ENCODE assay signal across 8 mouse cellular contexts in genomic region chr17:24170125-24170524, GRCm38 (mm10). TPM values are rescaled to one million over a fixed set of nuclear protein-coding genes. Genes with fewer than 3 reads are reported as not detected.
DNase-seq lines count a peak whose midpoint lies in the region; ATAC-seq and TF ChIP-seq lines count a peak whose summit lies in the region.

No protein-coding gene starts in this region.

- no peak for DNase-seq in lung, adult 2 months
- no peak for DNase-seq in forebrain, embryonic 10.5 days (ENCODE audit: extremely low spot score, low spot score)
- DNase-seq in MN1 (ENCODE audit: low spot score), result no peak
- DNase-seq in thymus, postnatal 25 days, result no peak

- peaks cover 4% of the 10 kb centered on the region for H3K36me3 ChIP-seq in lung, embryonic 16.5 days (ENCODE audit: control insufficient read depth, insufficient read depth, low read length)
- peaks cover 25% of the 10 kb centered on the region for H3K36me3 ChIP-seq in forebrain, embryonic 10.5 days (replicated peaks)
- H3K36me3 ChIP-seq in limb, embryonic 12.5 days, result peaks cover 24% of the 10 kb centered on the region

- no peak for TF ChIP-seq CTCF in lung, adult 2 months (IDR thresholded peaks at IDR 0.05; ENCODE audit: insufficient read depth, low read length)
- no peak for TF ChIP-seq CTCF in olfactory bulb, adult 2 months (IDR thresholded peaks at IDR 0.05; ENCODE audit: insufficient read depth, low read depth, low read length)

- H3K27me3 ChIP-seq in lung, embryonic 16.5 days (ENCODE audit: control insufficient read depth, insufficient read depth, low read depth, low read length), result no peaks in the 10 kb centered on the region
- H3K27me3 ChIP-seq in forebrain, embryonic 10.5 days (ENCODE audit: poor library complexity, severe bottlenecking), result no peaks in the 10 kb centered on the region
- no peaks in the 10 kb centered on the region for H3K27me3 ChIP-seq in limb, embryonic 12.5 days

- WGBS in lung, embryonic 16.5 days, result 44% methylated on average over 3 of the region's 3 CpGs
- 45% methylated on average over 3 of the region's 3 CpGs for WGBS in lung, adult 2 months
- WGBS in forebrain, embryonic 10.5 days, result 71% methylated on average over 3 of the region's 3 CpGs
- 72% methylated on average over 3 of the region's 3 CpGs for WGBS in limb, embryonic 12.5 days
- 46% methylated on average over 3 of the region's 3 CpGs for WGBS in olfactory bulb, adult 2 months

- H3K9ac ChIP-seq in lung, embryonic 16.5 days (ENCODE audit: low read length), result peak overlapping the region; percentile 91
- H3K9ac ChIP-seq in limb, embryonic 12.5 days (replicated peaks), result peak overlapping the region; percentile 85

- no peak for TF ChIP-seq POLR2A in lung, adult 2 months (IDR thresholded peaks at IDR 0.05; ENCODE audit: borderline replicate concordance, extremely low read depth, low read depth, low read length)
- no peak for TF ChIP-seq POLR2A in olfactory bulb, adult 2 months (IDR thresholded peaks at IDR 0.05; ENCODE audit: insufficient read depth, low read depth, low read length)

- peaks cover 10% of the 10 kb centered on the region for H3K4me1 ChIP-seq in lung, embryonic 16.5 days (replicated peaks; ENCODE audit: control insufficient read depth, insufficient read depth, low read length)
- peaks cover 3% of the 10 kb centered on the region; the same call in 1 of the 2 replicates for H3K4me1 ChIP-seq in lung, adult 2 months (ENCODE audit: control insufficient read depth, insufficient read depth, low read length)
- peaks cover 21% of the 10 kb centered on the region for H3K4me1 ChIP-seq in forebrain, embryonic 10.5 days
- peaks cover 19% of the 10 kb centered on the region for H3K4me1 ChIP-seq in limb, embryonic 12.5 days (replicated peaks)
- peaks cover 11% of the 10 kb centered on the region for H3K4me1 ChIP-seq in olfactory bulb, adult 2 months (ENCODE audit: control insufficient read depth, insufficient read depth, low read length)

- H3K4me3 ChIP-seq in lung, embryonic 16.5 days (ENCODE audit: low read length), result peak overlapping the region; percentile 90
- no peak overlapping the region for H3K4me3 ChIP-seq in lung, adult 2 months (replicated peaks; ENCODE audit: extremely low read depth, low read depth, low read length)
- H3K4me3 ChIP-seq in forebrain, embryonic 10.5 days, result peak overlapping the region; percentile 96
- H3K4me3 ChIP-seq in limb, embryonic 12.5 days (replicated peaks), result peak overlapping the region; percentile 88
- peak overlapping the region; percentile 75 for H3K4me3 ChIP-seq in olfactory bulb, adult 2 months (ENCODE audit: insufficient read depth, low read depth, low read length)

- H3K9me3 ChIP-seq in lung, embryonic 16.5 days (ENCODE audit: control insufficient read depth, low read length), result no peaks in the 10 kb centered on the region
- H3K9me3 ChIP-seq in forebrain, embryonic 10.5 days, result no peaks in the 10 kb centered on the region
- H3K9me3 ChIP-seq in limb, embryonic 12.5 days, result no peaks in the 10 kb centered on the region

- peak overlapping the region; percentile 96; the same call in 1 of the 2 replicates for H3K27ac ChIP-seq in lung, embryonic 16.5 days (ENCODE audit: low read length)
- H3K27ac ChIP-seq in forebrain, embryonic 10.5 days, result peak overlapping the region; percentile 98
- peak overlapping the region; percentile 97; the same call in 1 of the 2 replicates for H3K27ac ChIP-seq in limb, embryonic 12.5 days
- no peak overlapping the region for H3K27ac ChIP-seq in olfactory bulb, adult 2 months (ENCODE audit: insufficient read depth, low read depth, low read length)

- ATAC-seq in lung, embryonic 16.5 days (ENCODE audit: low read depth), result no peak
- ATAC-seq in limb, embryonic 12.5 days (ENCODE audit: insufficient number of reproducible peaks, insufficient read depth, low FRiP score, low TSS enrichment, low read depth), result no peak
- ATAC-seq in CD4-positive, CD25-positive, alpha-beta regulatory T cell, adult 4 months, result no peak

- H3K4me2 ChIP-seq in lung, embryonic 16.5 days (ENCODE audit: low read depth, low read length), result peak overlapping the region; percentile 85
- H3K4me2 ChIP-seq in limb, embryonic 12.5 days, result peak overlapping the region; percentile 92

RNA-seq across cellular contexts. Expression of gene Atp6v0c, which starts 0.6 kb away (rescaled TPM):
- 462 and 486 TPM in 2 replicates for polyA plus RNA-seq in lung, embryonic 16.5 days (2015; fragmentation: Nextera tagmentation; extraction: Ambion mirVana)
- polyA plus RNA-seq in lung, adult 2 months (2012; rRNA removed), result 880 and 1,077 TPM in 2 replicates
- 419 and 421 TPM in 2 replicates for polyA plus RNA-seq in forebrain, embryonic 10.5 days (2016; fragmentation: Nextera tagmentation; extraction: Ambion mirVana)
- polyA plus RNA-seq in limb, embryonic 12.5 days (2016; fragmentation: Nextera tagmentation; extraction: Ambion mirVana), result 392 and 404 TPM in 2 replicates
- 528 TPM in 1 of 2 replicates, not detected in the other for polyA plus RNA-seq in olfactory bulb, adult 2 months (2012; ENCODE audit: insufficient read depth, insufficient read length, low replicate concordance, missing spikeins)
- polyA plus RNA-seq in CD4-positive, CD25-positive, alpha-beta regulatory T cell, adult 4 months (2017; shearing (Covaris generic)), result 100 to 1,000 TPM; 213 to 271 TPM

RNA-seq across cellular contexts. Expression of gene Amdhd2, which starts 6.6 kb away (rescaled TPM):
- 30.8 TPM in 2 replicates for polyA plus RNA-seq in lung, embryonic 16.5 days (2015; fragmentation: Nextera tagmentation; extraction: Ambion mirVana)
- polyA plus RNA-seq in lung, adult 2 months (2012; rRNA removed), result 58.3 and 58.8 TPM in 2 replicates
- polyA plus RNA-seq in forebrain, embryonic 10.5 days (2016; fragmentation: Nextera tagmentation; extraction: Ambion mirVana), result 40.2 and 44.7 TPM in 2 replicates
- polyA plus RNA-seq in limb, embryonic 12.5 days (2016; fragmentation: Nextera tagmentation; extraction: Ambion mirVana), result 38.5 and 40.2 TPM in 2 replicates
- polyA plus RNA-seq in olfactory bulb, adult 2 months (2012; ENCODE audit: insufficient read depth, insufficient read length, low replicate concordance, missing spikeins), result not detected in 2 replicates
- 10 to 100 TPM; 20.2 to 37.8 TPM for polyA plus RNA-seq in CD4-positive, CD25-positive, alpha-beta regulatory T cell, adult 4 months (2017; shearing (Covaris generic))

RNA-seq across cellular contexts. Expression of gene Pdpk1, which starts 19.4 kb away (rescaled TPM):
- polyA plus RNA-seq in lung, embryonic 16.5 days (2015; fragmentation: Nextera tagmentation; extraction: Ambion mirVana), result 33.1 and 34.9 TPM in 2 replicates
- 16.4 and 19.8 TPM in 2 replicates for polyA plus RNA-seq in lung, adult 2 months (2012; rRNA removed)
- 32.6 and 34.3 TPM in 2 replicates for polyA plus RNA-seq in forebrain, embryonic 10.5 days (2016; fragmentation: Nextera tagmentation; extraction: Ambion mirVana)
- 38.5 and 39.1 TPM in 2 replicates for polyA plus RNA-seq in limb, embryonic 12.5 days (2016; fragmentation: Nextera tagmentation; extraction: Ambion mirVana)
- not detected in 2 replicates for polyA plus RNA-seq in olfactory bulb, adult 2 months (2012; ENCODE audit: insufficient read depth, insufficient read length, low replicate concordance, missing spikeins)
- polyA plus RNA-seq in CD4-positive, CD25-positive, alpha-beta regulatory T cell, adult 4 months (2017; shearing (Covaris generic)), result 10 to 100 TPM; 30.4 to 37.6 TPM

RNA-seq across cellular contexts. Expression of gene Tbc1d24, which starts 35.2 kb away (rescaled TPM):
- 4.6 and 6.4 TPM in 2 replicates for polyA plus RNA-seq in lung, embryonic 16.5 days (2015; fragmentation: Nextera tagmentation; extraction: Ambion mirVana)
- 13.9 and 30.2 TPM in 2 replicates for polyA plus RNA-seq in lung, adult 2 months (2012; rRNA removed)
- 6.8 and 7.5 TPM in 2 replicates for polyA plus RNA-seq in forebrain, embryonic 10.5 days (2016; fragmentation: Nextera tagmentation; extraction: Ambion mirVana)
- polyA plus RNA-seq in limb, embryonic 12.5 days (2016; fragmentation: Nextera tagmentation; extraction: Ambion mirVana), result 6.7 and 9.9 TPM in 2 replicates
- not detected in 2 replicates for polyA plus RNA-seq in olfactory bulb, adult 2 months (2012; ENCODE audit: insufficient read depth, insufficient read length, low replicate concordance, missing spikeins)
- polyA plus RNA-seq in CD4-positive, CD25-positive, alpha-beta regulatory T cell, adult 4 months (2017; shearing (Covaris generic)), result under 1 TPM; 0.47 to 0.62 TPM

RNA-seq across cellular contexts. Expression of gene Ntn3, which starts 39.2 kb away (rescaled TPM):
- 3.3 and 3.8 TPM in 2 replicates for polyA plus RNA-seq in lung, embryonic 16.5 days (2015; fragmentation: Nextera tagmentation; extraction: Ambion mirVana)
- polyA plus RNA-seq in lung, adult 2 months (2012; rRNA removed), result 8.2 and 10.4 TPM in 2 replicates
- 2.3 and 2.9 TPM in 2 replicates for polyA plus RNA-seq in forebrain, embryonic 10.5 days (2016; fragmentation: Nextera tagmentation; extraction: Ambion mirVana)
- polyA plus RNA-seq in limb, embryonic 12.5 days (2016; fragmentation: Nextera tagmentation; extraction: Ambion mirVana), result 19.5 and 19.8 TPM in 2 replicates
- not detected in 2 replicates for polyA plus RNA-seq in olfactory bulb, adult 2 months (2012; ENCODE audit: insufficient read depth, insufficient read length, low replicate concordance, missing spikeins)
- polyA plus RNA-seq in CD4-positive, CD25-positive, alpha-beta regulatory T cell, adult 4 months (2017; shearing (Covaris generic)), result under 1 TPM in 1 of 2 experiments, not detected in 1; 0.07 TPM
